Mouse (Mus musculus) MEL (cell line): ENCODE results near the gene Stat1. TPM values are rescaled to one million over a fixed set of nuclear protein-coding genes. Genes with fewer than 3 reads are reported as not detected.

Experiments
- DNase-seq: peaks from one replicate; pipeline ENCODE4 v3.0.0; 2011; ENCODE audit warnings: low read depth, low spot score
- H3K27ac ChIP-seq: 2 replicates; pipeline ENCODE4 v1.5.1; 2012; ENCODE audit warnings: low read depth, mild to moderate bottlenecking, control low read depth, low read length, moderate library complexity; ENCODE audit not compliant: control insufficient read depth
- H3K27me3 ChIP-seq, 2 experiments: fragments of 150-350 bp in 1 of 2; sonication (generic) in 1 of 2; 2 replicates each; pipeline ENCODE4 v1.6.1; 2012; ENCODE audit warnings: low read length in 2 of 2, mild to moderate bottlenecking in 2 of 2, improper control_type of control experiment in 1 of 2, moderate library complexity in 1 of 2; ENCODE audit not compliant: insufficient read depth in 2 of 2, control insufficient read depth in 1 of 2
- H3K36me3 ChIP-seq, 2 experiments: 2 replicates each; pipeline ENCODE4 v1.6.1; 2012 to 2014; ENCODE audit warnings: low read length in 2 of 2, improper control_type of control experiment in 1 of 2, inconsistent platforms in 1 of 2, mild to moderate bottlenecking in 1 of 2; ENCODE audit not compliant: insufficient read depth in 2 of 2, control insufficient read depth in 1 of 2
- H3K4me1 ChIP-seq, 2 experiments: fragments of 150-350 bp in 1 of 2; sonication (generic) in 1 of 2; 2 replicates each; pipeline ENCODE4 v1.6.1; 2012; ENCODE audit warnings: low read length in 2 of 2, improper control_type of control experiment in 1 of 2, mild to moderate bottlenecking in 1 of 2; ENCODE audit not compliant: insufficient read depth in 2 of 2, control insufficient read depth in 1 of 2
- H3K4me3 ChIP-seq, 2 experiments: fragments of 150-350 bp in 1 of 2; sonication (generic) in 1 of 2; 2 replicates each; pipeline ENCODE4 v1.5.1; 2012; ENCODE audit warnings: low read depth in 2 of 2, low read length in 2 of 2, mild to moderate bottlenecking in 2 of 2, moderate library complexity in 2 of 2, control low read depth in 1 of 2, improper control_type of control experiment in 1 of 2; ENCODE audit not compliant: control insufficient read depth in 1 of 2, insufficient read depth in 1 of 2
- H3K79me2 ChIP-seq: 2 replicates; pipeline ENCODE4 v1.6.1; 2012; ENCODE audit warnings: mild to moderate bottlenecking, low read length, moderate library complexity; ENCODE audit not compliant: control insufficient read depth, poor library complexity, insufficient read depth
- H3K9ac ChIP-seq: 2 replicates; pipeline ENCODE4 v1.6.1; 2012; ENCODE audit warnings: low read depth, mild to moderate bottlenecking, control low read depth, low read length, moderate library complexity; ENCODE audit not compliant: control insufficient read depth, poor library complexity, severe bottlenecking
- H3K9me3 ChIP-seq: fragments of 150-350 bp; sonication (generic); replicated peaks from 2 replicates; pipeline ENCODE4 v1.6.1; 2012; ENCODE audit warnings: mild to moderate bottlenecking, low read length, improper control_type of control experiment, moderate library complexity; ENCODE audit not compliant: insufficient read depth
- BHLHE40 ChIP-seq: IDR thresholded peaks from 2 replicates; pipeline ENCODE4 v1.6.1; 2012; ENCODE audit warnings: low read depth, mild to moderate bottlenecking, inconsistent platforms, low read length, improper control_type of control experiment, borderline replicate concordance
- CHD1 ChIP-seq: IDR thresholded peaks from 2 replicates; pipeline ENCODE4 v1.6.1; 2012; ENCODE audit warnings: low read depth, mild to moderate bottlenecking, inconsistent platforms, low read length, improper control_type of control experiment
- CHD2 ChIP-seq: IDR thresholded peaks from 2 replicates; pipeline ENCODE4 v1.6.1; 2011; ENCODE audit warnings: low read length, improper control_type of control experiment
- ETS1 ChIP-seq: IDR thresholded peaks from 2 replicates; pipeline ENCODE4 v1.6.1; 2012; ENCODE audit warnings: low read depth, mild to moderate bottlenecking, inconsistent platforms, low read length, improper control_type of control experiment, moderate library complexity
- HCFC1 ChIP-seq: IDR thresholded peaks from 2 replicates; pipeline ENCODE4 v1.6.1; 2012; ENCODE audit warnings: low read depth, mild to moderate bottlenecking, inconsistent platforms, low read length, improper control_type of control experiment, moderate library complexity
- JUND ChIP-seq: IDR thresholded peaks from 2 replicates; pipeline ENCODE4 v1.6.1; 2011; ENCODE audit warnings: low read depth, mild to moderate bottlenecking, improper control_type of control experiment, low read length
- KAT2A ChIP-seq: conservative IDR thresholded peaks from 2 replicates; pipeline ENCODE4 v1.6.1; 2012; ENCODE audit warnings: low read depth, low read length, improper control_type of control experiment, inconsistent platforms
- MAFK ChIP-seq: IDR thresholded peaks from 2 replicates; pipeline ENCODE4 v1.6.1; 2011; ENCODE audit warnings: low read depth, mild to moderate bottlenecking, low read length, improper control_type of control experiment, borderline replicate concordance
- MEF2A ChIP-seq: IDR thresholded peaks from 2 replicates; pipeline ENCODE4 v1.6.1; 2014; ENCODE audit warnings: low read depth, mild to moderate bottlenecking, inconsistent platforms, low read length, improper control_type of control experiment; ENCODE audit not compliant: poor library complexity, insufficient replicate concordance, severe bottlenecking; ENCODE audit errors: extremely low read depth
- MYB ChIP-seq: IDR thresholded peaks from 2 replicates; pipeline ENCODE4 v1.6.1; 2011; ENCODE audit warnings: mild to moderate bottlenecking, low read depth, low read length, improper control_type of control experiment
- MYC ChIP-seq: IDR thresholded peaks from 2 replicates; pipeline ENCODE4 v1.6.1; 2011; ENCODE audit warnings: low read depth, mild to moderate bottlenecking, low read length, improper control_type of control experiment, moderate library complexity
- NRF1 ChIP-seq: IDR thresholded peaks from 2 replicates; pipeline ENCODE4 v1.6.1; 2014; ENCODE audit warnings: low read depth, mild to moderate bottlenecking, inconsistent platforms, low read length, improper control_type of control experiment, moderate library complexity; ENCODE audit not compliant: poor library complexity, insufficient read depth, severe bottlenecking
- POLR2A ChIP-seq, 2 experiments: IDR thresholded peaks; 2 replicates each; pipeline ENCODE4 v1.6.1; 2011 to 2012; ENCODE audit warnings: low read length in 2 of 2, mild to moderate bottlenecking in 2 of 2, control low read depth in 1 of 2, improper control_type of control experiment in 1 of 2, low read depth in 1 of 2, moderate library complexity in 1 of 2; ENCODE audit not compliant: control insufficient read depth in 1 of 2, insufficient read depth in 1 of 2, poor library complexity in 1 of 2
- POLR2AphosphoS2 ChIP-seq: IDR thresholded peaks from 2 replicates; pipeline ENCODE4 v1.6.1; 2011; ENCODE audit warnings: low read length, improper control_type of control experiment
- SMC3 ChIP-seq: IDR thresholded peaks from 2 replicates; pipeline ENCODE4 v1.6.1; 2011; ENCODE audit warnings: low read depth, low read length, improper control_type of control experiment
- TCF12 ChIP-seq: IDR thresholded peaks from 2 replicates; pipeline ENCODE4 v1.6.1; 2014; ENCODE audit warnings: low read depth, mild to moderate bottlenecking, inconsistent platforms, low read length, improper control_type of control experiment, moderate library complexity
- ZC3H11A ChIP-seq: IDR thresholded peaks from 2 replicates; pipeline ENCODE4 v1.6.1; 2012; ENCODE audit warnings: low read depth, mild to moderate bottlenecking, inconsistent platforms, low read length, improper control_type of control experiment
- ZNF384 ChIP-seq: IDR thresholded peaks from 2 replicates; pipeline ENCODE4 v1.6.1; 2012; ENCODE audit warnings: low read depth, mild to moderate bottlenecking, inconsistent platforms, low read length, improper control_type of control experiment
- polyA plus RNA-seq, 2 experiments: library from polyadenylated mRNA; stranded (reverse) in 1 of 2; unstranded in 1 of 2; fragments of >175 nt in 1 of 2; fragments of >200 nt in 1 of 2; gene quantifications; 2 replicates each; pipeline versions ENCODE4 v1.2.1 to v1.2.4; 2012; ENCODE audit warnings: low replicate concordance in 2 of 2, low read depth in 1 of 2; ENCODE audit not compliant: insufficient read length in 2 of 2, insufficient read depth in 1 of 2, missing spikeins in 1 of 2
- total RNA-seq: library from RNA; depleted of rRNA; stranded (reverse); fragments of 300-350 nt; gene quantifications from 2 replicates; pipeline ENCODE4 v1.2.3, GENCODE M21; 2012

Stat1 gene
- total and polyA plus RNA-seq, 3 experiments: 9.7 to 44.0 (median 10.9) TPM

GRCm38 (mm10) chr1:52143596-52144156 lies 24.4 kb downstream of the Stat1 start:
- no peaks in the 10 kb centered on the region for H3K4me1 ChIP-seq
- H3K9ac ChIP-seq: no peak overlapping the region
- H3K36me3 ChIP-seq: no peaks in the 10 kb centered on the region; a peak in 1 of 4 replicates
- TF ChIP-seq SMC3 (no peak), HCFC1 (no peak), KAT2A (no peak), BHLHE40 (no peak), CHD2 (no peak)
- TF ChIP-seq, all 39 proteins: peak for 0
- Histone ChIP-seq H3K27ac (no peak overlapping the region), H3K27me3 (no peaks in the 10 kb centered on the region), H3K4me3 (no peak overlapping the region), H3K79me2 (no peaks in the 10 kb centered on the region), H3K9me3 (no peaks in the 10 kb centered on the region)
- DNase-seq: no peak

DNA sequence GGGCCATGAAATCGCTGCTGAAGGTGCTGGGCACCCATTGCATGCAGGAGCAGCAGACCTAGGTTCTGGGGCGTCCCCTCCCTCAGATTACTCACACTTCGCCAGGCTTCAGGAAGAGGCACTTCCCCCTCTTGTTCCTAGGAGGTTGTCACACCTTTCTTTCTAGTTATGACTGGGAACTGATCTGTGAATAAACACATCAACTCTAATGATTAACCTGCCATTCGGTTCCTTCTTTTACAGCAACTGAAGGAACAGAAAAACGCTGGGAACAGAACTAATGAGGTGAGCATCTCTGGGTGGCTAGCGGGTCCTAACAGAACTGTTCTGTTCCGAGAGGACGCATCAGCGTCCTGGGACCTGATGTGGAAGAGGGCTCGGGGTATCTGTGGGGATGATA lies 25.7 kb downstream of the Stat1 start:
- TF ChIP-seq ZNF384 (no peak), MEF2A (no peak), NRF1 (no peak), POLR2AphosphoS2 (no peak), MAFK (no peak), MYC (no peak), MYB (no peak), TCF12 (no peak), JUND (no peak), ETS1 (no peak), POLR2A (IDR thresholded peaks at IDR 0.05; ENCODE audit: control insufficient read depth in 1 of 2, insufficient read depth in 1 of 2, low read depth in 1 of 2, low read length in 2 of 2, poor library complexity in 1 of 2) (no peak), CHD1 (no peak), ZC3H11A (no peak), BHLHE40 (no peak)
- no peak for DNase-seq
- Histone ChIP-seq H3K4me3 (no peak overlapping the region), H3K9ac (no peak overlapping the region), H3K27ac (no peak overlapping the region), H3K9me3 (no peaks in the 10 kb centered on the region), H3K27me3 (no peaks in the 10 kb centered on the region), H3K36me3 (peaks cover 0 to 2% of the 10 kb centered on the region in 2 experiments; a peak in 1 of 4 replicates), H3K79me2 (no peaks in the 10 kb centered on the region), H3K4me1 (peaks cover 2 to 3% of the 10 kb centered on the region in 2 experiments)
